Mouse (Mus musculus) left cerebral cortex, postnatal 25 days (tissue): Measurements from ENCODE around the gene Dnajb11. TPM values are rescaled to one million over a fixed set of nuclear protein-coding genes. Genes with fewer than 3 reads are reported as not detected.

Experiments used
- DNase-seq, 2 experiments: peaks; one replicate each; pipeline ENCODE4 v3.0.0; 2022; ENCODE audit warnings: low spot score in 2 of 2, mixed read lengths in 1 of 2
- intact Hi-C: fragments of 180-260 bp; cut with DNase I; formaldehyde crosslinking; loops from one replicate; pipeline ENCODE4 v1.15.1; 2025
- total RNA-seq, 2 experiments: library from RNA; stranded (reverse); gene quantifications; 2 replicates each; pipeline ENCODE4 v1.2.3; 2021

Gene Dnajb11
- total RNA-seq, 2 experiments from 2014 or later = 78.6 to 82.0 TPM

DNA sequence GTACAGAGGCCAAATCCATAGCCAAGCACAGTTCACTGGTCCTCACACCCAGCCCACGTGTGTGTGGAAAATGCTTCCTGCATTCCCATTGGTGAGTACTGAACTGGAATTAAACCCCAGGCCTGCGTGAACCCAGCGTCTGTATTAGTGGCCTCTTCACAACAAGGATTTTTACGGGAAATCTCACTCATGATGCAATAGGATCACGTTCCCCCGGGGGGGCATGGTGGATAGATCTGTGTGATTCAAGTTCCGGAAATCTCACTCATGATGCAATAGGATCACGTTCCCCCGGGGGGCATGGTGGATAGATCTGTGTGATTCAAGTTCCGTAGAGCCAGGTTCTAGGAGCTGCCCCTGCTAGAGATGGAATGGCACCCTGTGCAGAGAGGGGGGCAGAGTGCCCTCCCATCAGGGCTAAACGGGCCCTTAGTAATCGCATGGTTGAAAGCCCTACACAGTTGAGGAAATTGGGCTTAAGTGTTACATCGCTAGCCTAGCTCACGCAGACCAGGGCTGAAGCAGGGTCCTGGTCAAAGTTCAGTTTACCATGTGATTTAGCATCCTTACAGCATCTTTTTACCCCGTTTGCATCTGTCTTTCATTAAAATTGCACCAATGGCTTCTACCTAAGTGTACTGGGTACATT is 61.1 kb downstream of the Dnajb11 start:
- intact Hi-C loops = no loop called here
- DNase-seq = no peak

DNA sequence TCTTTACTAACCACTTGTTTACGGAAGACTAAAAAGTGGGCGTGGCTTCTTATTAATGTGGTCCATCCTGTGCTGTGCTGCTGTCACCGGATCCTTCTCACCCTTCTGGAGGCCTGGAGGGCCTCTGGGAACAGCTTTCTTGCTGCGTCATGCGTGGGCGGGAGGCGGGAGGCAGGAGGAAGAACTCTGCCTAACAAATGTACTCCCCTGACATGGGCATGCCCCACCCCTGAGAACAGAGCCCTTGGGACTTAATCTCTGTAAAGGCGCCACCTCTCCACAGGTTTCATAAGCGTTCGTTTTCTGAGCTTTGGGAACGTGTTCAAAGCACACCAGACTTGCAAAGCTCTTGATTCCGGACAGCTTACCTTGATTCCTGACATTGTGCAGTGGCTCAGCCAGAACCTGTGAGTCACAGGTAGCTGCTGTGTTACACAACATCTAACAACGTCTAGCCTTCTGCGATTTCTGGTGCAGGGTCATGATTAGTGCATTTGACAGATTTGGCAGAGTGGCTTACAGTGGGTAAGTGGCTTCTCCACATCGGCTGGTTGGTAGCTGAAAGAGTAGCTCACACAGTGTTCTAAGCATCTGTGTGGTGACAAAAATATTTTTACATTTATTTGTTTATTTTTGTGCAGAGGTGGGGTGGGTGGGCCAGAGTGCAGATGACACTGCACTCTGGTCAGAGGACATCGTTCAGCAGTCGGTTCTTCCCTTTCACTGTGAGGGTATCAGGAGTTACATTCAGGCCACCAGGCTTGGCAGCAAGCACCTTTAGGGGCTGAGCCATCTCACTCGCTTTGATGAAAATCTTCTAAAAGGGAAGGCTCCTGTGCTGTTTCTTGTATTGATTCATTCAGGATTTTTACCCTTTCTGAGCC is 62.6 kb downstream of the Dnajb11 start:
- intact Hi-C loops = no loop called here
- DNase-seq = no peak

- intact Hi-C loops = no loop called here
- DNase-seq = no peak
Measured at GRCm38 (mm10) chr16:22921761-22922160, 64.1 kb downstream of the Dnajb11 start.

DNA sequence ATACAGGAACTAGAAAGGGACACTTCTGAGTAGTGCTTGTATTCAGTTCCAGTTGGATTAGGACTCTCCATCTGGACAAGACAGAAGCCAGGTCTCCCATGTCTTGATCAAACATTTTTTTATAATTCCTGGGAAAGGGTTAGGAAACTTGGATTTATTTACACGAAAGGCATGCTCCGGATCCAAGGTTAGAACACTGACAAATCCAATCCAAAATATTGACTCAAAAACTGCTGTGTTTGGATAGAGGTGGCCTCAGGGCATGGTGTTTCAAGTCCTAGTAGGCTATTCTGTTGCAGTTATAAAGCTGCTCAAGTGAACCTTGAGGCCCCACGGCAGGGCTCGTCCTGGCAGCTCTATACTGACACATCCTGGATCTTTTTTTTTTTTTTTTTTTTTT is 64.8 kb downstream of the Dnajb11 start:
- DNase-seq = no peak
- intact Hi-C loops = no loop called here

Other genes starting within 250 kb of the Dnajb11 start
- 10 to 100 TPM; 47.4 to 54.7 TPM for gene Dgkg, start 200.6 kb upstream of the Dnajb11 start, total RNA-seq
- gene Crygs, start 46.3 kb upstream of the Dnajb11 start, total RNA-seq = under 1 TPM in 1 of 2 experiments, not detected in 1; 0.44 TPM
- 10 to 100 TPM; 13.8 to 14.2 TPM for gene Tbccd1, start 176 bp upstream of the Dnajb11 start, total RNA-seq
- gene Ahsg, start 33.4 kb downstream of the Dnajb11 start, total RNA-seq = not detected
- not detected for gene Fetub, start 60.5 kb downstream of the Dnajb11 start, total RNA-seq
- not detected for gene Hrg, start 93.2 kb downstream of the Dnajb11 start, total RNA-seq
- gene Kng2, start 171.6 kb downstream of the Dnajb11 start, total RNA-seq = not detected
- not detected for gene Kng1, start 200.0 kb downstream of the Dnajb11 start, total RNA-seq
- gene Eif4a2, start 249.6 kb downstream of the Dnajb11 start, total RNA-seq = 100 to 1,000 TPM; 884 to 895 TPM